Mouse (Mus musculus) c-Kit-positive CD71-negative TER-119-negative erythroid progenitor cells, embryonic 14.5 days (primary cell): ENCODE results near the gene Ubald2.
"Not testable (repeated sequence)": the region's sequence is repeated elsewhere in the genome, so short reads cannot be mapped to it uniquely, and the experiment has no call there.

Experiments used
- DNase-seq: peaks from one replicate; pipeline ENCODE4 v3.0.0-alpha.2; 2013; ENCODE audit warnings: low read depth

Gene Ubald2

GRCm38 (mm10) chr11:116463833-116464232 is 29.9 kb downstream of the Ubald2 start:
- peak; percentile 73 for DNase-seq

- no peak for DNase-seq
Observed at GRCm38 (mm10) chr11:116466141-116466540, 32.2 kb downstream of the Ubald2 start, which contains the start of gene Qrich2. Qrich2 (minus strand) TSS chr11:116466241.

DNA sequence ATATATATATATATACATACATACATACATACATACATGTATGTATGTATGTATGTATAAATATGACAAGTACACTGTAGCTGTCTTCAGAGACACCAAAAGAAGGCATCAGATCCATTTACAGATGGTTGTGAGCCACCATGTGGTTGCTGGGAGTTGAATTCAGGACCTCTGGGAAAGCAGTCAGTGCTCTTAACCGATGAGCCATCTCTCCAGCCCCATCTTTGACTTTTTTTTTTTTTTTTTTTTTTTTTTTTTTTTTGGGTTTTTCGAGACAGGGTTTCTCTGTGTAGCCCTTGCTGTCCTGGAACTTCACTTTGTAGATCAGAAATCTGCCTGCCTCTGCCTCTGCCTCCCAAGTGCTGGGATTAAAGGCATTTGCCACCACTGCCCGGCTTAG is 34.4 kb downstream of the Ubald2 start:
- DNase-seq, result not testable (repeated sequence)

- DNase-seq, result no peak
Observed at GRCm38 (mm10) chr11:116470249-116470648, 36.4 kb downstream of the Ubald2 start.

- DNase-seq, result no peak
Observed at GRCm38 (mm10) chr11:116470896-116471295, 37.0 kb downstream of the Ubald2 start.

- no peak for DNase-seq
Observed at GRCm38 (mm10) chr11:116472275-116472674, 38.4 kb downstream of the Ubald2 start.

DNA sequence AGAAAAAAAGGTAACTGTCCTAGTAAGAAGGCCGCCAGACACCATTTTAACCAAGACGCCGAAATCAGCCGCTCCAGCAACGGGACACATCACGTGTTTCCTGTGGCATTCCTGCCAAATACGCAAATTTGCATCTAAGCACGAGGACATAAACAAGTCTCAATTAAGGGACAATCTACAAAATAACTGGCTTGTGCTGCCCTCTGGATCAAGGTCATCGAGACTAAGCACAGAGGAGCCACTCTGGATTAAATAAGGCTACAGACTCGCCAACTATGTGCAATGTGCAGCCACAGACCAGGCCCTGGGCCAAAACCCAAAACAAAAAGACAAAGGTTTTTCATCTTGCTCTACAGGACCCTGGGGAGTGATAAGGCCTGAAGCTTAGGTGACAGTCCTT is 42.1 kb downstream of the Ubald2 start:
- DNase-seq, result no peak

GRCm38 (mm10) chr11:116476696-116477095 is 42.8 kb downstream of the Ubald2 start:
- no peak for DNase-seq

GRCm38 (mm10) chr11:116477160-116477759 is 43.4 kb downstream of the Ubald2 start:
- DNase-seq, result no peak

DNA sequence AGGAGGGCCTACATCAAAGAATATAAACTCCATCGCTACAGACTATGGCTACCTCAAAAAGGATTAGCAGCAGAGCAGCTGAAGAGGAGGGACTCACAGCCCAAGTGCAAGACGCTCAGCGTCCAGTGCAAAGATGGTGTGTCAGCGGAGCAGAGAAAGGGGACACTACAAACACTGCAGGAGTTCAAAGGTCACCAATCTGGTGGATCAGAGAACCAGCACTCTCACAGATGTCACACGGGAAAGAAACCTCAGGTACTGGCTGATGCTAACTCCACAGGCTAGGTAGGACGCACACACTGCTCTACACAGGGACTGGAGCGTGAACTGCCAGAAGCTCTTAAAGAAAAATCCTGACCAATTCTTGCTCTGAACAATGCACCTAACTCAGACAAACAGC is 45.1 kb downstream of the Ubald2 start:
- no peak for DNase-seq

GRCm38 (mm10) chr11:116479832-116480231 is 45.9 kb downstream of the Ubald2 start:
- no peak for DNase-seq

GRCm38 (mm10) chr11:116480975-116481374 is 47.1 kb downstream of the Ubald2 start:
- no peak for DNase-seq

DNA sequence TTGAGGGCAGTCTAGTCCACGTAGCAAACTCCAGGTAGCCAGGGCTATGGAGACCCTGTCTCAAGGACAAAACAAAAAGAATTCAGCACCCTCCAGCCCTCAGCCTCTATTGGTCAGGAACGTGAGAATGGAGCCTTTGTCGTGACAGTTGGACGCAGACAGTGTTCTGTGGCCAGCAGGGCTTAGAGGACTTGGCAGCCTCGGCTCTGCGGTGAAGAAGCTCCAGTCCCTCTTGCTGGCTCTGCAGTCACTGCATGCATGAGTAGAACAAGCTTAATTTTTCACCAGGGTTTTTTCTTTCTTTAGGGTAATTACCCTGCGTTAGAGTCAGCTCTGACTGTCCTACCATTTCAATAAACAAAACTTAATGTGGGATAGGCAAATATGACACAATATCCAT is 47.9 kb downstream of the Ubald2 start:
- DNase-seq, result no peak

DNA sequence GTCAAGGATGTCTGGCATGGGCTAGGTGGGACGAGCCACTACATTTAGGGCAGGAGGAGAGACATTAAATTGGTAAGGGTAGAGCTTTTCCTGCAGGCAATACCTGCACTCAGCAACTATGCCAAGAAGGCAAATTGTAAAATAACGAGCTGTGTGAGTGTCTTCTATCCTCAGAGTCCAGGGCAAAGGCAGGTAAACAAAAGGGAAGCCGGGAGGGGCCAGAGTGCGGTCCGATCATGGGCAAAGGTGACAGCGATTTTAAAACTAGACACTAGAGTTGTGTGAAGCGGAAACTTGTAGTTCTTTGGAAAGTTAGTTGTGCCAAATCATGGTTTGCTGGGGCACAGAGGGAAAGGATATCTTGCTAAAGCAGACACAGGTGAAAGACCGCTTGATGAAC is 50.4 kb downstream of the Ubald2 start:
- no peak for DNase-seq

GRCm38 (mm10) chr11:116488207-116488606 is 54.3 kb downstream of the Ubald2 start:
- no peak for DNase-seq
